Mouse (Mus musculus): ENCODE measurements at regions not wholly inside any gene's neighbourhood (a gene's known extent, or its start where the extent isn't known, plus 50 kb on each side); places are given as distances from the start of the nearest gene placed in this dataset.
A peak's percentile ranks its signal among the peaks of the same experiment; 100 is the strongest.

GRCm38 (mm10) chr3:153077846-153078703 is 96.0 kb upstream of the St6galnac5 start:
- DNase-seq (ENCODE audit: low read depth, low spot score) = peak; percentile 14
- no peak overlapping the region for H3K27ac ChIP-seq (ENCODE audit: control insufficient read depth, low read depth, low read length)
- no peaks in the 10 kb centered on the region for H3K4me1 ChIP-seq (ENCODE audit: control insufficient read depth in 1 of 2, insufficient read depth in 2 of 2, low read length in 2 of 2)
- H3K9ac ChIP-seq (ENCODE audit: control insufficient read depth, low read depth, low read length, poor library complexity, severe bottlenecking) = no peak overlapping the region
- no peaks in the 10 kb centered on the region; a peak in 1 of 4 replicates for H3K27me3 ChIP-seq (ENCODE audit: control insufficient read depth in 1 of 2, insufficient read depth in 2 of 2, low read length in 2 of 2)
- no peaks in the 10 kb centered on the region for H3K79me2 ChIP-seq (ENCODE audit: control insufficient read depth, insufficient read depth, low read length, poor library complexity)
- no peaks in the 10 kb centered on the region for H3K36me3 ChIP-seq (ENCODE audit: control insufficient read depth in 1 of 2, insufficient read depth in 2 of 2, low read length in 2 of 2)
- TF ChIP-seq E2F4 (IDR thresholded peaks at IDR 0.05; ENCODE audit: borderline replicate concordance, low read depth, low read length) (no peak), GABPA (IDR thresholded peaks at IDR 0.05; ENCODE audit: low read depth, low read length) (no peak)
- H3K4me3 ChIP-seq (ENCODE audit: control insufficient read depth in 1 of 2, insufficient read depth in 1 of 2, low read depth in 2 of 2, low read length in 2 of 2) = no peak overlapping the region
- H3K9me3 ChIP-seq (replicated peaks; ENCODE audit: insufficient read depth, low read length) = no peaks in the 10 kb centered on the region

GRCm38 (mm10) chr3:153072200-153072919 is 90.3 kb upstream of the St6galnac5 start:
- no peaks in the 10 kb centered on the region for H3K79me2 ChIP-seq (ENCODE audit: control insufficient read depth, insufficient read depth, low read length, poor library complexity)
- no peak overlapping the region for H3K9ac ChIP-seq (ENCODE audit: control insufficient read depth, low read depth, low read length, poor library complexity, severe bottlenecking)
- H3K27ac ChIP-seq (ENCODE audit: control insufficient read depth, low read depth, low read length) = no peak overlapping the region
- H3K4me3 ChIP-seq (ENCODE audit: control insufficient read depth in 1 of 2, insufficient read depth in 1 of 2, low read depth in 2 of 2, low read length in 2 of 2) = no peak overlapping the region
- peaks cover 0 to 2% of the 10 kb centered on the region in 2 experiments; a peak in 1 of 4 replicates for H3K4me1 ChIP-seq (ENCODE audit: control insufficient read depth in 1 of 2, insufficient read depth in 2 of 2, low read length in 2 of 2)
- H3K27me3 ChIP-seq (ENCODE audit: control insufficient read depth in 1 of 2, insufficient read depth in 2 of 2, low read length in 2 of 2) = no peaks in the 10 kb centered on the region; a peak in 1 of 4 replicates
- DNase-seq (ENCODE audit: low read depth, low spot score) = no peak
- no peaks in the 10 kb centered on the region for H3K36me3 ChIP-seq (ENCODE audit: control insufficient read depth in 1 of 2, insufficient read depth in 2 of 2, low read length in 2 of 2)
- TF ChIP-seq MAFK (IDR thresholded peaks at IDR 0.05; ENCODE audit: borderline replicate concordance, low read depth, low read length) (no peak), HCFC1 (IDR thresholded peaks at IDR 0.05; ENCODE audit: low read depth, low read length) (no peak), MXI1 (IDR thresholded peaks at IDR 0.05; ENCODE audit: low read depth, low read length) (no peak), ZC3H11A (IDR thresholded peaks at IDR 0.05; ENCODE audit: low read depth, low read length) (no peak), CTCF (IDR thresholded peaks at IDR 0.05 in 2 of 3, conservative IDR thresholded peaks at IDR 0.05 in 1 of 3; ENCODE audit: control insufficient read depth in 1 of 3, insufficient read depth in 1 of 3, low read depth in 2 of 3, low read length in 3 of 3, poor library complexity in 1 of 3, severe bottlenecking in 1 of 3) (no peak), USF1 (IDR thresholded peaks at IDR 0.05; ENCODE audit: low read depth, low read length) (no peak), MYB (IDR thresholded peaks at IDR 0.05; ENCODE audit: low read depth, low read length) (no peak), POLR2AphosphoS5 (IDR thresholded peaks at IDR 0.05; ENCODE audit: borderline replicate concordance, low read depth, low read length) (no peak), NRF1 (IDR thresholded peaks at IDR 0.05; ENCODE audit: insufficient read depth, low read depth, low read length, poor library complexity, severe bottlenecking) (no peak), MYC (IDR thresholded peaks at IDR 0.05; ENCODE audit: low read depth, low read length) (no peak), ZMIZ1 (IDR thresholded peaks at IDR 0.05; ENCODE audit: low read depth, low read length) (no peak), KAT2A (conservative IDR thresholded peaks at IDR 0.05; ENCODE audit: low read depth, low read length) (no peak), TCF12 (IDR thresholded peaks at IDR 0.05; ENCODE audit: low read depth, low read length) (no peak), RAD21 (IDR thresholded peaks at IDR 0.05; ENCODE audit: low read depth, low read length) (no peak), USF2 (IDR thresholded peaks at IDR 0.05; ENCODE audit: borderline replicate concordance in 1 of 2, insufficient read depth in 1 of 2, low read depth in 1 of 2, low read length in 2 of 2) (no peak), RCOR1 (IDR thresholded peaks at IDR 0.05; ENCODE audit: low read depth, low read length) (no peak), TBP (IDR thresholded peaks at IDR 0.05; ENCODE audit: low read depth, low read length) (no peak), NELFE (IDR thresholded peaks at IDR 0.05; ENCODE audit: low read depth, low read length) (no peak), GABPA (IDR thresholded peaks at IDR 0.05; ENCODE audit: low read depth, low read length) (no peak), SIN3A (IDR thresholded peaks at IDR 0.05; ENCODE audit: low read length) (no peak)
- H3K9me3 ChIP-seq (replicated peaks; ENCODE audit: insufficient read depth, low read length) = no peaks in the 10 kb centered on the region
